Mouse (Mus musculus) T-helper 17 cell (primary cell): ENCODE results near the gene Bckdha.

Experiments used
- in situ Hi-C, 2 experiments: fragments of 300-600 bp; cut with MboI, MseI; formaldehyde crosslinking; loops; 1 replicate in 1 of 2; 2 replicates in 1 of 2; pipeline ENCODE4 v1.15.1; 2025; ENCODE audit warnings: high pct_unique_total_duplicates in 2 of 2

The Bckdha gene

DNA sequence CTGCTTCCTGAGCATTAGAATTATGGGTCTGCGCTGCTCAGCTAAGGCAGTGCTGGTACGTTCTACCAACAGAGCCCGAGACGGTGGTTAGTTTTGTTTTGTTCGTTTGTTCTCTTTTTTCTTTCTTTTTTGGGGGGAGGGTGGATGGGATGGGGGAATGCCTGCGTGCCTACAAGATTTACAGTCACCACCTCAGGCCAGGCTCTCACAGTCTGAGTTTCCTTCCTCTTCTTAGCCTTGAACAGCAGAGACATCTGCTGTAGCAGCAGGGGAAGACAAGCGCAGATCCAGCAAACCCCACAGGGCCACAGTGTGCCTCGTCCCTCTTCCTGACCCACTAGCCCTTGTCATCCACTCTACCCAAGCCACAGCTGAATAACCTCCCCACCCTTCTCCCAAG lies 7.5 kb downstream of the Bckdha start:
- in situ Hi-C loops, result no loop called here

GRCm38 (mm10) chr7:25649839-25650238 lies 8.9 kb downstream of the Bckdha start:
- in situ Hi-C loops, result loop anchor here in 1 of 2 experiments (5.0 kb wide), 1 partner anchor 37 kb away; the partner anchor contains the start of gene Tgfb1

DNA sequence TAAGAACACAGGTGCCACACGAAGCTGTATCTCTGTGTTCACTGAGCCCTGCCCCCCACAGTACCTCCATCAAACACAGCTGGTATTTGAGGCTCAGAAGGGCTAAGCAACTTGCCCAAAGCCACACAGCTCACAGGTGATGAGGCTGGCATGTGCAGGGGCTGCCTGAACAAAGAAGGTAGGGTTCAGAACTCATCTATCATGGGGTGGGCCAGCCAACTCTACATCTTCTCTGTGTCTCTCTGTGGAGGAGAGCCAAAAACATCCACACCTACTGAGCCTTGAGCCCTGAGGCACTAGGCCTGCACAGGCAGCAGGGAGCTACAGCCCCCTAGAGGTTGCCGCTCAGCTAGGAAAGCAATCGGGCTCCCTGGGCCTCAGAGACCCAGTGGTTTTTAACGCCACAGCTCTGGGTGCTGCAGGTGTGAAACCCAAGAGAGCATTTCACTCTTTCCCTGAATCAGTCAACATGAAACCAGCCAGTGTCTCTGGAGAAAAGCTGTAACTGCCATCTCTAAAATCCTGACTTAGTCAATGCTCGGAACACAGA lies 11.1 kb downstream of the Bckdha start:
- in situ Hi-C loops, result loop anchor here in 1 of 2 experiments (5.0 kb wide), 1 partner anchor 40 kb away; the partner anchor contains the start of gene Tgfb1

DNA sequence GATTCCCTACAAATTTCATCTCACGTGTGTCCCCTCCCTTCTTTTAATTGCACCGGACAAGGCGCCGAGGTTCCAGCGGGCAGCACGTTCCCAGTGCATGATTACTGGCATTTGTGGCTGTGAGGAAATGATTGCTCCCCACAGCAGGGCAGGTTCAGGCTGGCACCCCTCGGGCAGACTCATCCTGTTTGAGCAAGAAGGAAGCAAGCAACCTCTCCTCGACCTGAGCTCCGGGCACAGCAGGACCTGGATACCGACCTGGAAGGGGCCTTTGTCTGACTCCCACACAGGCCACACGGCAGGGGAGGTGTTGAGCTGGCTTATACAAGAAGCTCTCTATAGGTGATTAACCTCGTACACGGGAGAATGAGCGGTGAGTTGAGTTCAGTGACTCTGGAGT lies 13.7 kb downstream of the Bckdha start:
- in situ Hi-C loops, result loop anchor here in 1 of 2 experiments (5.0 kb wide), 1 partner anchor 42 kb away; the partner anchor contains the start of gene Tgfb1

- in situ Hi-C loops, result loop anchor here in 1 of 2 experiments (5.0 kb wide), 1 partner anchor 43 kb away; the partner anchor contains the start of gene Tgfb1
Measured at GRCm38 (mm10) chr7:25644631-25645030, 14.2 kb downstream of the Bckdha start.

DNA sequence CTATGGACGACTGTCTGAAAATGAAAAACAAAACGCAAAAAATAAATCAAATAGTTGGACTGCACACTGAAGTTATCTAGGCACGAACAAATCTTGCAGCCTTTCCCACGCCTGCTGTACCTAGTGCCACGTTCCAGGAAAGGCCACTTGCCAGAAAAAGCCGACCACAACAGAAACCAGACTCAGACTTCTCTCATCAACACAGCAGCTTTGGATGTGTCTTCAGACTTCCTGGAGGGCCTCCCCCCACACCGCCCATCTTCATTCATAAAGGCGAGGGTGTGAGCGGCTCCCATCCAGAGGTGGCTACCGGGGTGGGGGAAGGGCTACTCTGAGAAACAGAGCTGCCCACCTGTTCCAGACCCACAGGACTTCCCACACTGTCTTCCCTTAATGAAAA lies 14.6 kb downstream of the Bckdha start:
- in situ Hi-C loops, result no loop called here

DNA sequence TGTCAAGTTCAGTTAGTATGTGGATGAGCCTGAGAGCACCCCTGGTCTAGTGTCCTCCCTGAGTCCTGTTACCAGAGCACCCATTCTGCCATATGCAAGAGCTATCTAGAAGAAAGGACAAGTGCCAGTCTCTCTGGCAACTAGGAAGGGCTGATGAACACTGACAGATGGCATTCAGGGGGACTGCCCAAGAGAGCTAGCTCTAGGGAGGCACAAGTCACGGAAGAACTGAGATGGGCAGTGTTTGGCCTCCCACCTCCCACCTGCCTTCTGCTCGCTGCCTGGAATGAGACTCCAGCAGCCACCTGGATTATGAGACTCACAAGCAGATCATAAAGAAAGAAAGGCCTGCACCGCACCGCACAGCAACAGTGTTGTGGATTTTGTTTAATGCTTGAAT lies 19.0 kb downstream of the Bckdha start:
- in situ Hi-C loops, result no loop called here

DNA sequence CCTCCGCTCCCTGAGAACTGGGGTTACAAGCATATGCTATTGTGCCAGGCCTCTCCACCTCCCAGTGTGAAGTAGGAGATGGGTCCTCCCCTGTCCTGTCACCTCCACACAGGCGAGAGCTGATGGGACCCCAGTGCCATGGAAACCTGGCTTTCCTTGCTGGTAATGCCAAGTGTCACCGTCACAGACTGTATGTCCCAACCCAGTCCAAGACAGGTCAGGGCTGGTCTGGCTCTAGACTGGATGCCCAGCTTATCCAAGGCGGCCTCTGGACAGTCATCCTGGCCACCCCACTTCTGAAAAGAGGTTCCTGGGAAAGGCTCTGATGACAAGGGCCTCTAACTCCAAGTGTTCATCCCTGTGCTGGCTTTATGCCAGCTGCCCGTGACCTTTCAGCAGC lies 21.7 kb downstream of the Bckdha start:
- in situ Hi-C loops, result no loop called here

GRCm38 (mm10) chr7:25636373-25636772 lies 22.4 kb downstream of the Bckdha start:
- in situ Hi-C loops, result no loop called here

GRCm38 (mm10) chr7:25632679-25633078 lies 26.1 kb downstream of the Bckdha start:
- in situ Hi-C loops, result no loop called here

DNA sequence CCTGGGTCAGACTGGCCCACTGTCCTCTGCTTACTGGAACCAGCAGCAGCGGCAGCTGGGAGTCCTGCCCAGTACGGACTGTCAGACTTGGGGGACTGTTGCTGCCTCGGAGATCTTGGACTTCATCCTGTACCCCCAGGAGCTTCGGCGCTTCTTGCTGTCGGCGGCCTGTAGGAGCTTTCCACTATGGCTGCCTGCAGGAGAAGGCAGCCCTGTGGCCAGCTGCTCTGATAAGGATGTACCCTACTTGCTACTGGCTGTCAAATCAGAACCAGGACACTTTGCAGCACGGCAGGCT lies 30.5 kb downstream of the Bckdha start:
- in situ Hi-C loops, result no loop called here

- in situ Hi-C loops, result no loop called here
Measured at GRCm38 (mm10) chr7:25627431-25628322, 31.1 kb downstream of the Bckdha start.

- in situ Hi-C loops, result no loop called here
Measured at GRCm38 (mm10) chr7:25626509-25627430, 32.0 kb downstream of the Bckdha start, which contains the start of gene B3gnt8. B3gnt8 (plus strand) TSS chr7:25626654.

DNA sequence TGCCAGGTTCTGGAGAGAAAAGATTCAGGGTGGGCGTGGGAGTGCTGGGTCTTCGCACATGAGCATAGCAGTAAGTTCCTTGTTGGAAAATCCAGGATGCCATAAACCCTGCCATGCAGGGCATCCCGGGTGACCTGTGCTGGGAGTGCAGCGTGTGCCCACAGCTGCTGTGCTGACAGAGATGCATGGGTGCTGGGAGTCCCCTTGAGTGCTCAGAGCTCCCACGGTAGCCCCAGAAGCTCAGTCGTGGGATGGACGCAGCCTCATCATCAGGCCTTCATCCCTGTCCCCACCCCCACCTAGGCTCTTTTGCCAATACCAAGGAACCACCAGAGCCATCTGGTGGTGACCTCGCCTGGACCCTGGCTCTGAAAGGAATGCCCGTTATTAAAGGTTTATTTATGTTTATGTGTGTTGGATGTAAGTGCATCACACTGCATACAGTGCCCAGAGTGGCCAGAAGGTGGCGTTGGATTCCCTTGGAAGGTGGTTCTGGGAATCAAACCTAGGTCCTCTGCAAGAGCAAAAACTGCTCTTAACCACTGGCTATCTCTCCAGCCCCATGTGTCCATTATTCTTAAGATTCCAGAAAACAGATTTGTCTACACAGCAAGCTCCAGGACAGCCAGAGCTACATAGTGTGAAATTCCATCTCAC lies 33.1 kb downstream of the Bckdha start:
- in situ Hi-C loops, result no loop called here

DNA sequence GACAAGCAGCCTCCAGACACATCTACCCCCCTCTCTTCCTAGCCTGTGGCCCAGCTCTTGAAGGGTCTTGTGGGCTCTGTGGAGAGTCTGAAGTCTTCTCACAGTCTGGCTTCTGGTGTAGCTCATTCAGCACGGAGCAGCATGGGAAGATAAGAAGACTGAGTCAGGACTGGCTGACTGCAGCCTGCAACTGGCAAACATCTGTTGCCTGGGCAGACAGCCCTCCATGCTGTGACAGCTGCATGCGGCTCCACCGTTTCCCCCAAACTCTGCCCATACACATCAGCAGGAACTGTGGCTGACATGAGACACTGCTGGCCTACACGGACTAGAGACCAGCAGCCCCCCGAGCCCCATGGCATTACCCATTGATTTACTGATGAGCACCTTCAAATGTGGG lies 33.9 kb downstream of the Bckdha start:
- in situ Hi-C loops, result loop anchor here (5.0 kb wide), 2 partner anchors 32 to 77 kb away; partner anchors contain the start of genes Bckdha (in 2 of the 2) and Exosc5 (in 2 of the 2)

- in situ Hi-C loops, result loop anchor here (5.0 kb wide), 2 partner anchors 33 to 78 kb away; partner anchors contain the start of genes Bckdha (in 2 of the 2) and Exosc5 (in 2 of the 2)
Measured at GRCm38 (mm10) chr7:25623857-25624370, 34.9 kb downstream of the Bckdha start.

DNA sequence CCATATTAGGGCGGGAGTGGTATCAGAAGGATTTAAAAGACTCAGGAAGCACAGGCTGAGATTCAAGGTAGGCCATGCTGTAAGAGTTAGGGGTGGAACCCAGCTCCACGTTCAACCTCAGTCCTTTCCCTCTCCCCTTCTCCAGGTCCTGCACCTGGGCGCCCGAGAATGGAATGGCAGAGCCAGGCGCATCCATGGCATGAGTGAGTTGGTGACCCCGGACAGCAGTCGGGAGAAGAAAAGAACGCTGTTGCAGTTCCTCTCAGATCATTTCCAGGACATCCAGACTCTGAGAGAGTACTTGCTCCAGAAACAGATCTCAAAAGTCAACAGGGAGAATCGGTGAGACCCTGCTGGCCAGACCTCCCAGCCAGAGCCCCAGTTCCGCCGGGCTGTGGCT lies 38.0 kb downstream of the Bckdha start:
- in situ Hi-C loops, result loop anchor here (5.0 kb wide), 2 partner anchors 37 to 82 kb away; partner anchors contain the start of genes Bckdha (in 2 of the 2) and Exosc5 (in 2 of the 2)

- in situ Hi-C loops, result loop anchor here (5.0 kb wide), 2 partner anchors 37 to 82 kb away; partner anchors contain the start of genes Bckdha (in 2 of the 2) and Exosc5 (in 2 of the 2)
Measured at GRCm38 (mm10) chr7:25620101-25620500, 38.7 kb downstream of the Bckdha start.

- in situ Hi-C loops, result no loop called here
Measured at GRCm38 (mm10) chr7:25619722-25619991, 39.1 kb downstream of the Bckdha start.

DNA sequence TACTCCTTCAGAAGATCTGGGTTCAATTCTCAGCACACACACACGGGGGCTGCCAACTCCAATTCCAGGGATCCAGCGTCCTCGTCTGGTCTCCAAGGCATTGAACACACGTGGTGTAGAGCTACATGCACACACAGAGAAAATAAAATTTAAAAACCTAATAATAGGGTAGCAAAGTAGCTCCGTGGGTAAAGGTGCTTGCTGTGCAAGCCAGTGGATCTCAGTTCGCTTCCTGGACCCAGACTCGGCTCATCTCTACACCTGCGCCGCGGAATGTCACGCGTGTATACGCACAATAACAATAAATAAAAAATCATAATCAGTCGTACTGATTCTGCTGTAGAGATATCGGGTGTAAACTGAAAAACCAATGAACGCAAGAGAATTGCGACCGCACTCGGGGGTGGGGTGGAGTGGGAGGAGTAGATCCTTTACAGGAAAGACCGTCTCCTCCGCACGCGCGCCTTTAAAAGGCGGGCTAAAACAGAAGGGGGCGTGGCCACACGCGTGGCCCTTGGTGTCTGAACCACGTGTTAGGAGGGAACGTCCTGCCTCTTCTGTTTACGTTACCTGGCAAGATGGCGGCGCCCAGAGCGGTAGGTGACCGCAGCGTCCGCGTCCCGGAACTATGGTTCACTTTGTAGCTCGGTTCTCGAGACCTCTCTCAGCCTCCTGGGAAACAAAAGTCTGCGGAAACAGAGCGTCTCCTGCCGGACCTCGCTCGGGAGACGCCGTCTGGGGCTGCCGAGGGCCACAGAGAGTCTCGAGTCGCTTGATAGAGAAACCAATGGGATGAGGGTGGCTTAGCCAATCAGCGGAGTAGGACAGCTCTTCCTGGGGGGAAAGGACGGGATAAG lies 39.7 kb downstream of the Bckdha start, which contains the start of gene Dmac2:
Gene Dmac2, plus strand, starts transcription at position 550 of the 857 bp plus-strand sequence.
- in situ Hi-C loops, result no loop called here
